Mouse (Mus musculus): ENCODE measurements around the gene Fank1. TPM values are rescaled to one million over a fixed set of nuclear protein-coding genes. Genes with fewer than 3 reads are reported as not detected.

Gene Fank1
- polyA plus RNA-seq, 1 experiment from 2014 or later: 0.25 TPM

DNA sequence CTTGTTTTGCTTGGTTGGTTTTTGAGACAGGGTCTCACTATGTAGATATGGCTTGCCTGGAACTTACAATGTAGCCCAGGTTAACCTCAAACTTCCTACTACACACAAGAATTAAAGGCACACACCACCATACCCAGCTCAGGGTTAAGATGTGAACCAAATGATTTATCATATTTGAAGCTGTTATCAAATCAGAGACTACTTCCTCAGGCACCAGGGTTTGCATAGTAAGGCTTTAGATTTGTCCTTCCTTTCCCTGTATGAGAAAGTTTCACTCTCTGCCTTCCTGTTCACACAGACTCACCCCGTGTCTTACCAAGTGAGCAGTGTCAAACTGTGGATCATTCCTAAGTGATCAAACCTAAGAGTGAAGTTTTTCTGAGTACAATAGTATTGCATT, 32.5 kb upstream of the Fank1 start:
- peak overlapping the region; percentile 96 for H3K27ac ChIP-seq (ENCODE audit: low read length)
- no peak for ATAC-seq (replicated peaks; ENCODE audit: extremely low read depth, insufficient read depth, low FRiP score)
- peak overlapping the region; percentile 37 for H3K4me2 ChIP-seq (ENCODE audit: low read depth, low read length)
- H3K36me3 ChIP-seq (ENCODE audit: control insufficient read depth, insufficient read depth): peaks cover 8% of the 10 kb centered on the region; the same call in 1 of the 2 replicates
- H3K9ac ChIP-seq (ENCODE audit: low read length): peak overlapping the region; percentile 60
- WGBS: 39% methylated on average over 1 of the region's 1 CpGs
- H3K4me3 ChIP-seq (ENCODE audit: low read length): no peak overlapping the region
- no peaks in the 10 kb centered on the region for H3K9me3 ChIP-seq (replicated peaks; ENCODE audit: control insufficient read depth, low read length)
- no peaks in the 10 kb centered on the region for H3K27me3 ChIP-seq (ENCODE audit: control insufficient read depth, insufficient read depth, low read length)
- peaks cover 41% of the 10 kb centered on the region for H3K4me1 ChIP-seq (ENCODE audit: control insufficient read depth, insufficient read depth, low read length)

DNA sequence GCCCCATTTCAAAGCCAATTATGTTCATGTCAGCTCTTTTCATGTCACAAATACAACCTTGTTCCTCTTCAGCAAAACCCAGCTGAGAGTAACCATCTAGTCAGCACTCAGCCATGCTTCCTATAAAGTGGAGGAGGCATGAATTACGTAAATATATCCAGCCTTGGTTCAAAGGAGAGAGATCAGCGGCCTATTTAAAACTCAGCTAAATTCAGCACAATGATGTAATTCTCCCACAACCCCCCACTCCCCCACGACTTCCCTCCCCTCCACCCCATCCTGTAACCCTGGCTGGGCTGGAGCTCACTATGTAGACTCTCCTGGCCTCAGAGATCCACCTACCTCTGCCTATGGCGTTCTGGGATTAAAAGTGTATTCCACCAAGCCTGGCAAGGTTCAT, 32.0 kb upstream of the Fank1 start:
- Histone ChIP-seq H3K4me2 (ENCODE audit: low read depth, low read length) (peak overlapping the region; percentile 37; the same call in 1 of the 2 replicates), H3K27ac (ENCODE audit: low read length) (peak overlapping the region; percentile 96), H3K27me3 (ENCODE audit: control insufficient read depth, insufficient read depth, low read length) (no peaks in the 10 kb centered on the region), H3K9ac (ENCODE audit: low read length) (peak overlapping the region; percentile 60), H3K9me3 (replicated peaks; ENCODE audit: control insufficient read depth, low read length) (no peaks in the 10 kb centered on the region), H3K36me3 (ENCODE audit: control insufficient read depth, insufficient read depth) (peaks cover 8% of the 10 kb centered on the region; the same call in 1 of the 2 replicates), H3K4me3 (ENCODE audit: low read length) (no peak overlapping the region), H3K4me1 (ENCODE audit: control insufficient read depth, insufficient read depth, low read length) (peaks cover 41% of the 10 kb centered on the region)
- WGBS: 15% methylated on average over 4 of the region's 4 CpGs
- ATAC-seq (replicated peaks; ENCODE audit: extremely low read depth, insufficient read depth, low FRiP score): peak; percentile 78

DNA sequence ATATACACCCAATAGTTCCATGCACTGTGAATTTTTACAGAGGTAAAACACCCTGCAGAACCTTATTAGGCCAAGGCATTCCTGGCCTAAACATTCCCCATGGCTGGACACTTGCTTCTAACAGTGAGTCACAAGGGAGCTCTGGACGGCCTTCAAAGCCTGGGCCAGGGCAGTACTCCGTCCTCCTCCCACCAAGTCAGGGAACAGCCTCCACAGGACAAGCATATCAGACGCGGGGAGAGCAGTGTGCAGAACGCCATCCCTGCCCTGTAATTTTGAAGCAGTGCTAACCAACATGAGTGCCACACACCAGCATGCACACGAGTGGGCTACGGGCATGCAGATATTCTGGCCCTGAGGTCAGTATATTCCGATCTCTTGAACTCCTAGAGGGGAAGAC, 29.3 kb upstream of the Fank1 start:
- H3K4me1 ChIP-seq (ENCODE audit: control insufficient read depth, insufficient read depth, low read length): peaks cover 59% of the 10 kb centered on the region
- H3K9me3 ChIP-seq (replicated peaks; ENCODE audit: control insufficient read depth, low read length): no peaks in the 10 kb centered on the region
- peaks cover 2% of the 10 kb centered on the region; the same call in 1 of the 2 replicates for H3K36me3 ChIP-seq (ENCODE audit: control insufficient read depth, insufficient read depth)
- peak overlapping the region; percentile 63 for H3K27ac ChIP-seq (ENCODE audit: low read length)
- no peak overlapping the region for H3K4me3 ChIP-seq (ENCODE audit: low read length)
- peak; percentile 51 for ATAC-seq (replicated peaks; ENCODE audit: extremely low read depth, insufficient read depth, low FRiP score)
- WGBS: 50% methylated on average over 8 of the region's 8 CpGs
- H3K27me3 ChIP-seq (ENCODE audit: control insufficient read depth, insufficient read depth, low read length): no peaks in the 10 kb centered on the region
- H3K4me2 ChIP-seq (ENCODE audit: low read depth, low read length): no peak overlapping the region
- H3K9ac ChIP-seq (ENCODE audit: low read length): peak overlapping the region; percentile 44

- Histone ChIP-seq H3K27me3 (ENCODE audit: control insufficient read depth, insufficient read depth, low read length) (no peaks in the 10 kb centered on the region), H3K4me1 (ENCODE audit: control insufficient read depth, insufficient read depth, low read length) (peaks cover 49% of the 10 kb centered on the region), H3K4me2 (ENCODE audit: low read depth, low read length) (peak overlapping the region; percentile 21), H3K9ac (ENCODE audit: low read length) (peak overlapping the region; percentile 25; the same call in 1 of the 2 replicates), H3K9me3 (replicated peaks; ENCODE audit: control insufficient read depth, low read length) (no peaks in the 10 kb centered on the region), H3K4me3 (ENCODE audit: low read length) (no peak overlapping the region), H3K36me3 (ENCODE audit: control insufficient read depth, insufficient read depth) (no peaks in the 10 kb centered on the region), H3K27ac (ENCODE audit: low read length) (peak overlapping the region; percentile 63)
- 69% methylated on average over 14 of the region's 14 CpGs for WGBS
- no peak for ATAC-seq (replicated peaks; ENCODE audit: extremely low read depth, insufficient read depth, low FRiP score)
These were observed 27.9 kb upstream of the Fank1 start for GRCm38 (mm10) chr7:133748753-133749152.

- WGBS: 42% methylated on average over 5 of the region's 5 CpGs
- no peak overlapping the region for H3K4me3 ChIP-seq (ENCODE audit: low read length)
- no peak overlapping the region for H3K4me2 ChIP-seq (ENCODE audit: low read depth, low read length)
- H3K27me3 ChIP-seq (ENCODE audit: control insufficient read depth, insufficient read depth, low read length): no peaks in the 10 kb centered on the region
- no peak overlapping the region for H3K9ac ChIP-seq (ENCODE audit: low read length)
- H3K36me3 ChIP-seq (ENCODE audit: control insufficient read depth, insufficient read depth): no peaks in the 10 kb centered on the region
- peak overlapping the region; percentile 82 for H3K27ac ChIP-seq (ENCODE audit: low read length)
- H3K9me3 ChIP-seq (replicated peaks; ENCODE audit: control insufficient read depth, low read length): no peaks in the 10 kb centered on the region
- ATAC-seq (replicated peaks; ENCODE audit: extremely low read depth, insufficient read depth, low FRiP score): peak; percentile 30
- peaks cover 35% of the 10 kb centered on the region for H3K4me1 ChIP-seq (ENCODE audit: control insufficient read depth, insufficient read depth, low read length)
These were observed 26.0 kb upstream of the Fank1 start for GRCm38 (mm10) chr7:133750666-133751065.

GRCm38 (mm10) chr7:133751163-133751562, 25.5 kb upstream of the Fank1 start:
- no peaks in the 10 kb centered on the region for H3K27me3 ChIP-seq (ENCODE audit: control insufficient read depth, insufficient read depth, low read length)
- WGBS: 60% methylated on average over 5 of the region's 5 CpGs
- H3K9ac ChIP-seq (ENCODE audit: low read length): no peak overlapping the region
- ATAC-seq (replicated peaks; ENCODE audit: extremely low read depth, insufficient read depth, low FRiP score): 0 out of 2 replicates have a peak, but pooled peaks have one; percentile 31
- peaks cover 35% of the 10 kb centered on the region for H3K4me1 ChIP-seq (ENCODE audit: control insufficient read depth, insufficient read depth, low read length)
- H3K4me3 ChIP-seq (ENCODE audit: low read length): no peak overlapping the region
- H3K9me3 ChIP-seq (replicated peaks; ENCODE audit: control insufficient read depth, low read length): no peaks in the 10 kb centered on the region
- no peak overlapping the region for H3K4me2 ChIP-seq (ENCODE audit: low read depth, low read length)
- H3K27ac ChIP-seq (ENCODE audit: low read length): peak overlapping the region; percentile 82
- H3K36me3 ChIP-seq (ENCODE audit: control insufficient read depth, insufficient read depth): no peaks in the 10 kb centered on the region

DNA sequence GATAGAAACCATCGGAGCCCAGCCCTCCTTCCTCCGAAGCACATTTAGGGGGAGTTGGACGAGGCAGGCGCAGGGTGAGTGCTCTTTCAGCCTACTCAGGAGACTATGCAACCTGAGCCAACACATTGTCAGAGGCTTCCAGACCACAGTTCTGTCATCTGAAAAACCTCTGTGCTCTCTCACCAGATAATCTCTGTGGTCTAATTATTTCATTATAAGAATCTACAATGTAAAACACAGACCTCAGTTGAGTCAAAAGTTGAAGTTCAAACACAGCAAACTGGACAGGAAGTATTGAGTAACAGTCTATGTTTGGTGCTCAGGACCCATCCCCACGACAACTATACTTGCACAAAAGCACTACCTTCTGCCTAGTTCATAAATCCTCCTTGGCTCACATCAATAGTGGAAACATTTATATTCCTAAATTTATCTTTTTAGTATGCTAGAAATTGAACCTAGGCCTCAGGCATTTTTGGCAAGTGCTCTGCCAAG, 18.7 kb upstream of the Fank1 start:
- Histone ChIP-seq H3K4me2 (ENCODE audit: low read depth, low read length) (no peak overlapping the region), H3K36me3 (ENCODE audit: control insufficient read depth, insufficient read depth) (0 out of 2 replicates have a peak, but pooled peaks cover 6% of the 10 kb centered on the region), H3K4me3 (ENCODE audit: low read length) (no peak overlapping the region), H3K9me3 (replicated peaks; ENCODE audit: control insufficient read depth, low read length) (no peaks in the 10 kb centered on the region), H3K4me1 (ENCODE audit: control insufficient read depth, insufficient read depth, low read length) (peaks cover 4% of the 10 kb centered on the region), H3K27ac (ENCODE audit: low read length) (no peak overlapping the region), H3K27me3 (ENCODE audit: control insufficient read depth, insufficient read depth, low read length) (no peaks in the 10 kb centered on the region), H3K9ac (ENCODE audit: low read length) (no peak overlapping the region)
- 46% methylated on average over 5 of the region's 5 CpGs for WGBS
- ATAC-seq (replicated peaks; ENCODE audit: extremely low read depth, insufficient read depth, low FRiP score): no peak

DNA sequence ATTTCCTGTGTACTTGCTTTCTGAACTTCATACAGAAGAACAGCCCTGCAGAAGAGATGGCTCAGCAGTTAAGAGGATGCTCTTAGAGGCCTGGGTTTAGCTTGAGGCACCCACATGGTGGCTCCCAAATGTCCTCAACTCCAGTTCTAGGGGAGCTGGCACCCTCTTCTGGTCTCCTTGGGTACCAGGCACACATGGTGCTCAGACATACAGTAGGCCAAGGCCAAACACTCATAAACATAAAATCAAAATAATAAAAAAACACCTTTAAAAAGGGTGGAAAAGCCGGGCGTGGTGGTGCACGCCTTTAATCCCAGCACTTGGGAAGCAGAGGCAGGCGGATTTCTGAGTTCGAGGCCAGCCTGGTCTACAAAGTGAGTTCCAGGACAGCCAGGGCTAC, 17.9 kb upstream of the Fank1 start:
- Histone ChIP-seq H3K4me2 (ENCODE audit: low read depth, low read length) (no peak overlapping the region), H3K4me3 (ENCODE audit: low read length) (no peak overlapping the region), H3K9ac (ENCODE audit: low read length) (no peak overlapping the region), H3K27me3 (ENCODE audit: control insufficient read depth, insufficient read depth, low read length) (no peaks in the 10 kb centered on the region), H3K27ac (ENCODE audit: low read length) (no peak overlapping the region), H3K36me3 (ENCODE audit: control insufficient read depth, insufficient read depth) (0 out of 2 replicates have a peak, but pooled peaks cover 6% of the 10 kb centered on the region), H3K4me1 (ENCODE audit: control insufficient read depth, insufficient read depth, low read length) (peaks cover 4% of the 10 kb centered on the region), H3K9me3 (replicated peaks; ENCODE audit: control insufficient read depth, low read length) (no peaks in the 10 kb centered on the region)
- ATAC-seq (replicated peaks; ENCODE audit: extremely low read depth, insufficient read depth, low FRiP score): no peak
- WGBS: 99% methylated on average over 4 of the region's 5 CpGs

DNA sequence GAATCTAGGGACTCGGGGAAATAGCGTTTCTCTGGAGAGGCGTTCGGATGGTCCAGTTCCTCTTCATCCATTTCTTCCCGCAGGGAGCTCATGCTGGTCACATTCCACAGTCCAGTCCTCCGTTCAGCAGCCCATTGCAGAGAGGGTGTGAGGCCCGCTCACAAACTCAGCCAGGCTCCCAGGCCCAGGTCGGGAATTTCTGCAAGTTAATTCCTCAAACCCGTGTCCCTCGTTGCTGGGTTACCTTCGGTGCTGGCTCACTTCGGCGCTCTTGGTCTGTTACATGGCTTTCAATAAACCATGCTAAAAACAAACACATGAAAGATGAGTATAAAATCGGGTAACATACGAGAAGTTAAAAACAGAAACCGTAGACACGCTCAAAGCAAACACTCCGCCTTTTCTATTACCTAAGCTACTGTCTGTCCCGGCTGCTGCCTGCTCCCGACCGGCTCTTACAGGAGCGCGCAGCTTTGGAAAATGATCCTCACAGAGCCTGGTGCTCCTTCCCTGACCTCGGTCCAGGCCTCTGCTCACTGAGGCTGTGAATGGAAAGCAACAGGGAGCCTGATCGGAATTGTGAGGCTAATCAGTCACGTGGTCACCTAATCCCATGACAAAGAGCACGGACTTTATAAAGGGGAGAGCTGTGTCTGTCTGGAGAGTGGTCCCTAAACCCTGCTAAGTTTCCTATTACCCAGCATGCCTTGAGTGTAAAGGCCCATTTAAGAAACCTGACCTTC, 16.9 kb upstream of the Fank1 start:
- Histone ChIP-seq H3K9me3 (replicated peaks; ENCODE audit: control insufficient read depth, low read length) (no peaks in the 10 kb centered on the region), H3K36me3 (ENCODE audit: control insufficient read depth, insufficient read depth) (0 out of 2 replicates have a peak, but pooled peaks cover 6% of the 10 kb centered on the region), H3K4me1 (ENCODE audit: control insufficient read depth, insufficient read depth, low read length) (peaks cover 4% of the 10 kb centered on the region), H3K9ac (ENCODE audit: low read length) (peak overlapping the region; percentile 64), H3K4me3 (ENCODE audit: low read length) (peak overlapping the region; percentile 37), H3K27me3 (ENCODE audit: control insufficient read depth, insufficient read depth, low read length) (no peaks in the 10 kb centered on the region), H3K27ac (ENCODE audit: low read length) (peak overlapping the region; percentile 54), H3K4me2 (ENCODE audit: low read depth, low read length) (peak overlapping the region; percentile 57)
- ATAC-seq (replicated peaks; ENCODE audit: extremely low read depth, insufficient read depth, low FRiP score): no peak; the same call in 1 of the 2 replicates
- WGBS: 25% methylated on average over 27 of the region's 27 CpGs

Data from heart, embryonic 16.5 days (tissue).